Comparison of ENCODE assay signal across 20 mouse cellular contexts in the genomic region with DNA sequence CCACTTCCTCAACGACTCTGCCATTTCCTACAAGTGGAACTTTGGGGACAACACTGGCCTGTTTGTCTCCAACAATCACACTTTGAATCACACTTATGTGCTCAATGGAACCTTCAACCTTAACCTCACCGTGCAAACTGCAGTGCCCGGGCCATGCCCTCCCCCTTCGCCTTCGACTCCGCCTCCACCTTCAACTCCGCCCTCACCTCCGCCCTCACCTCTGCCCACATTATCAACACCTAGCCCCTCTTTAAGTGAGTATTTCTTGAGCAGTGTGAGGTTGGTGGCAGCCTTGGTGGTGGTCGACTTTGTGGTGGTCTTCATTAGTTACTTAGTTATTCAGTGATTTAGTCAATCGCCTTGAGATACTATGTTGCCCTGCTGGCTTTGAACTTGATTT.
"Had no signal": no experiment of that assay in that cellular context is flagged by ENCODE, and none has a peak within 500 bp of the region (broad histone marks: within the 10 kb centered on the region; RNA-seq: fewer than 3 reads in every experiment).

No protein-coding gene starts in this region.

- H3K4me1 ChIP-seq: heart, embryonic 13.5 days; heart, embryonic 15.5 days; intestine, embryonic 15.5 days; limb, embryonic 10.5 days had no signal

- DNase-seq: gastrocnemius, postnatal 10 days; gastrocnemius, postnatal 25 days; heart, adult 2 months; heart, postnatal 4 days; kidney, adult 18-20 months; kidney, adult 8-10 months; kidney, postnatal 10 days; kidney, postnatal 25 days; kidney, postnatal 4 days; liver had no signal

- H3K27me3 ChIP-seq: heart, embryonic 13.5 days; heart, embryonic 15.5 days; hindbrain, embryonic 12.5 days; intestine, embryonic 15.5 days; limb, embryonic 12.5 days had no signal

- H3K27ac ChIP-seq: heart, adult 2 months; heart, embryonic 13.5 days; heart, embryonic 15.5 days; hindbrain, embryonic 10.5 days; hindbrain, embryonic 12.5 days; hindbrain, embryonic 14.5 days; intestine, embryonic 15.5 days; layer of hippocampus, adult 2 months; left cerebral cortex, adult 2 months; limb, embryonic 10.5 days; limb, embryonic 12.5 days had no signal

- H3K36me3 ChIP-seq: heart, embryonic 13.5 days; heart, embryonic 15.5 days; hindbrain, embryonic 10.5 days; hindbrain, embryonic 12.5 days; intestine, embryonic 15.5 days; limb, embryonic 10.5 days; limb, embryonic 12.5 days had no signal

- H3K4me3 ChIP-seq: heart, adult 2 months; heart, embryonic 13.5 days; heart, embryonic 15.5 days; hindbrain, embryonic 10.5 days; hindbrain, embryonic 12.5 days; intestine, embryonic 15.5 days; layer of hippocampus, adult 2 months; left cerebral cortex, adult 2 months; limb, embryonic 10.5 days; limb, embryonic 12.5 days had no signal
